Mouse (Mus musculus) Patski (cell line): Measurements from ENCODE around the gene Kiss1r. TPM values are rescaled to one million over a fixed set of nuclear protein-coding genes. Genes with fewer than 3 reads are reported as not detected.
A peak's percentile ranks its signal among the peaks of the same experiment; 100 is the strongest.
"Not testable (repeated sequence)": the region's sequence is repeated elsewhere in the genome, so short reads cannot be mapped to it uniquely, and the experiment has no call there.

Source experiments
- ATAC-seq: fragments of 100-300 bp; one replicate; pipeline ENCODE4 v1.8.0; 2021
- CTCF ChIA-PET: fragments of 350-600 bp; sonication (Branson Sonifier 250); formaldehyde crosslinking; loops from one replicate; lab custom pipeline; 2022; ENCODE audit warnings: inconsistent platforms; lab: Charles Lee
- POLR2A ChIA-PET: fragments of 350-600 bp; sonication (Branson Sonifier 250); formaldehyde crosslinking; loops from one replicate; lab custom pipeline; 2022; ENCODE audit warnings: antibody characterized with exemption, inconsistent platforms; lab: Charles Lee
- DNase-seq: peaks from one replicate; pipeline ENCODE4 v3.0.0-alpha.2; 2011; ENCODE audit warnings: low read depth, low spot score
- H3K27me3 ChIP-seq: fragments of 371-371 bp; one replicate; pipeline ENCODE4 v1.5.1; 2021
- CTCF ChIP-seq: fragments of 100-300 bp; IDR thresholded peaks from one replicate; pipeline ENCODE4 v1.5.1; 2021
- in situ Hi-C: fragments of 300-500 bp; cut with MboI; formaldehyde crosslinking; loops from 3 replicates; pipeline ENCODE4 v1.11.1; 2018; ENCODE audit warnings: low pct_unique_long_range_greater_than_20kb, mixed read lengths
- polyA plus RNA-seq: library from polyadenylated mRNA; unstranded; gene quantifications from one replicate; pipeline ENCODE4 v1.2.3, GENCODE M21; 2021

Gene Kiss1r
- polyA plus RNA-seq, 1 experiment from 2014 or later: 2.1 TPM

DNA sequence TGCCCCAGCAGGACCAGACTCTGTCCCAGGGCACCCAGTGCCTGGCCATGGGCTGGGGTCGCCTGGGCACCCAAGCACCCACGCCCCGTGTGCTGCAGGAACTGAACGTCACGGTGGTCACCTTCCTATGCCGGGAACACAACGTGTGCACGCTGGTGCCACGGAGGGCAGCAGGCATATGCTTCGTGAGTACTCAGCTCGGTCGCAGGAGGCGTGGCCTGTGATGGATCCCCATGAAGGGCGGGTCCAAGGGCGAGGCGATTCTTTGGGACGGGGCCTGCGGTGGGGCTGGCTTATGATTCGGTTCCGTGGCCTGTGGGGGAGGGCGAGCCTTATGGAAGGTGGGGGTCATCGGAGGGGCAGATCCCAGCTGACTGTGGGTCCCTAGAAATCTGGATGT is 34.8 kb upstream of the Kiss1r start:
- POLR2A ChIA-PET: no interaction called here
- DNase-seq: no peak
- no peak for TF ChIP-seq CTCF
- no peaks in the 10 kb centered on the region for H3K27me3 ChIP-seq
- no peak for ATAC-seq
- CTCF ChIA-PET: no interaction called here
- in situ Hi-C loops: loop anchor here (5.0 kb wide), 2 partner anchors 40 to 75 kb away; partner anchors contain the start of gene R3hdm4

DNA sequence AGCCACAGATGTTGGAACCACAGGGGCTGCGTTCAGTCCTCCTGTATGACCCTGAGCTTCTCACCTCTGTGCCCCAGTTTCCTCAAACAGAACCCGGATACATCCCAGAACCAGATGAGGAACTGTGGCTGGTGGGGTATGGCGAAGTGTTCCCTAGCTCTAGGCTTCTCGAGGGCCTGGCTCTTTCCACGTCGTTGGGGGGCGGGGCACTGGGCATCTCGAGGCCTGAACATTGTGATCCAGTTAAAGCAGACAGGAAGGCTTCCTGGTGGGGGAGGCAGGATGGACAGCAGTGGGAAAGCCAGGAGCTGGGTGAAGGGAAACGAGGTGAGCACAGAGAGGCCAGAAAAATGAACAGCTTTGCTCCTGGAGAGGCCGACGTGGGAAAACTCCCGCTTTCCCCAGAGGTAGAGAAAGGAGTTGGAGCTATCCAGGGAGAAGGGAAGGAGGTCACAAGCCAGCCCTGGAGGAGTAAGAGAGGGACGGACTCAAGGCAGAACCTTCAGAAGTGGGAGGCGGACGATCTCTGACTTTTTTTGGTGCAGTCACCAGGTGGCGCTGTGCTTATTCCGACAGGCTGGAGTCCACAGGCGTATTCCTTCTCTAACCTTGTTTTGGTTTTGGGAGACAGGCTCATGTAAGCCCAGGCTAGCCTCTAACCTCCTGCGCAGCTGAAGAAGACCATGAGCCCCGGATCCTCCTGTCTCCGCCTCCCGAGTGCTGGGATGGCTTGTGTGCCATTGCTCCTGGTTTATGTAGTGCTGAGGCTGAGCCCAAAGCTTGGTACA is 33.3 kb upstream of the Kiss1r start:
- in situ Hi-C loops: loop anchor here (5.0 kb wide), 2 partner anchors 39 to 74 kb away; partner anchors contain the start of gene R3hdm4
- no peak for TF ChIP-seq CTCF

DNA sequence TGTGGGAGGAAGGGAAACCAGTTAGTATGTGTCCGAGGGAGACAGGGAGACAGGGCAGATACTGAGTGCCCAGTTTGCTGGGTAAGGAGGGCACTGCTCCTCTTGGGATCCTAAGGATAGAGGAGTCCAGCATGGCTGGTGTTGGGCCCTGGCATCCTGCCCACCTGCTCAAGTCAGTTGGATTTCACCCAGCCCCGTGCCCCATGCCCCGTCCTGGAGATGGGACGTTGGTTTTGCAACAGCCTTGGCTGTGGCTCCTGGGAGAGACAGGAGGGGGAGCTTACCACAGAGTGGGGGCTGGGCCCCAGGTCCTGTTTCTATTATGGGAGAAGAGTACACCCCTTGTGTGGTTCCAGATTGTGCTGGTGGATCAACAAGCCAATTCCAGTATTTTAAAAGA is 32.3 kb upstream of the Kiss1r start:
- DNase-seq (no peak), ATAC-seq (no peak)
- ChIA-PET CTCF (interaction anchor here (0.8 to 2.1 kb wide), 11 partner anchors 11 to 79 kb away, joined by 3 to 15 read pairs (median 6); partner anchors contain the start of genes Gm26602 and Med16), POLR2A (no interaction called here)
- in situ Hi-C loops: loop anchor here (5.0 kb wide), 2 partner anchors 38 to 73 kb away; partner anchors contain the start of gene R3hdm4
- no peak for TF ChIP-seq CTCF
- no peaks in the 10 kb centered on the region for H3K27me3 ChIP-seq

More for the DNA sequence above, 33.3 kb upstream of the Kiss1r start:
- DNase-seq (no peak), ATAC-seq (peak; percentile 29)
- ChIA-PET CTCF (interaction anchor here (0.7 to 2.1 kb wide), 21 partner anchors 10 to 80 kb away, joined by 3 to 15 read pairs (median 4); partner anchors contain the start of genes Gm26602 and Med16), POLR2A (interaction anchor here (1.1 kb wide), 1 partner anchor 28 kb away, joined by 3 read pairs; no protein-coding TSS in a partner anchor)
- no peaks in the 10 kb centered on the region for H3K27me3 ChIP-seq

DNA sequence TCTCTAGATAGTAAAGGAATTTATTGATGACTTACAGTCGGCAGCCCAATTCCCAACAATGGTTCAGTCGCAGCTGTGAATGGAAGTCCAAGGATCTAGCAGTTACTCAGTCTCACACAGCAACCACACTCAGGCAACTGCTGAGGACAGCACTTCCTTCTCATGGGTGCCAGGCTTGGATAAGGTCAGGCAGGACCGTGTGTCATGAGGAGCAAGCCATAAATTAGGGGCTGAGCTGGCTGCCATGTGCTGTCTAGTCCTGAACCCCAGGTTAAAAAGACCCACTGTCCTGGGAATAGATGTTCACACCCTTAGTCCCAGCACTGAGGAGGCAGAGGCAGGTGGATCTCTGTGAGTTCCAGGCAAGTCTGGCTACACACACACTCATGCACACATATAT is 31.8 kb upstream of the Kiss1r start:
- ATAC-seq, POLR2A ChIA-PET, H3K27me3 ChIP-seq, DNase-seq: not testable (repeated sequence)
- CTCF ChIA-PET: interaction anchor here (1.3 to 2.0 kb wide), 3 partner anchors 10 to 55 kb away, joined by 3 to 7 read pairs (median 6); no protein-coding TSS in a partner anchor
- in situ Hi-C loops: loop anchor here (5.0 kb wide), 2 partner anchors 37 to 72 kb away; partner anchors contain the start of gene R3hdm4

DNA sequence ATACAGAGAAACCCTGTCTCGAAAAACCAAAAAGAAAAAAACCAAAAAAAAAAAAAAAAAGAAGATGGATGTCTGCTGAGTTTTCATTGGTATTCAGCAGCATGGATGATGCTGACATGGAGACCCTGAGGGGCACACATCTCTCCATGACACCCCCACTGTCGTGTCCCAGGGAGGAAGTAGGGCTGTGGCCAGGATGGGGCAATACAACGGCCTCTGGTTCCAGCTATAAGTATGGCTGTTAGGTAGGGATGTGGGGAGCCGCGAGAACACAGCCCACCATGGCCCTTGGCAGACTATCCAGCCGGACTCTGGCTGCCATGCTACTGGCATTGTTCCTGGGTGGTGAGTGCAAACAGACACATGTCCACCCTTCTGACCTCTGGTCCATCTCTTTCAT is 30.7 kb upstream of the Kiss1r start, which contains the start of gene Elane:
Gene Elane (plus strand): TSS at position 194 of the 400 bp plus-strand sequence.
- ATAC-seq: no peak
- ChIA-PET CTCF (no interaction called here), POLR2A (no interaction called here)
- H3K27me3 ChIP-seq: no peaks in the 10 kb centered on the region
- in situ Hi-C loops: no loop called here
- no peak for DNase-seq
- no peak for TF ChIP-seq CTCF

DNA sequence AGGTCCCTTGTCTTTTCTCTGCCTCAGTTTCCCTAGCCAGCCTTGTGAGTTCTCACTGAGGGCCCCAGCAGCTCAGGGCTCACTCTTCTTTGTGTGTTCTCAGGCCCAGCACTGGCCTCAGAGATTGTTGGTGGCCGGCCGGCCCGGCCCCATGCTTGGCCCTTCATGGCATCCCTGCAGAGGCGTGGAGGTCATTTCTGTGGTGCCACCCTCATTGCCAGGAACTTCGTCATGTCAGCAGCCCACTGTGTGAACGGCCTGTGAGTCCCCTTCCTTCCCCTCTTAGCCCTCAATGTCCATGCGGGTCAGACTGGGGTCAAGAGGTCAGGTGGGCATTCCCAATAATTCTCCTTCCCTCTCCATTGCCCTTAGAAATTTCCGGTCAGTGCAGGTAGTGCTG is 30.2 kb upstream of the Kiss1r start:
- TF ChIP-seq CTCF: no peak
- in situ Hi-C loops: no loop called here
- ATAC-seq: no peak
- ChIA-PET POLR2A (no interaction called here), CTCF (no interaction called here)
- no peaks in the 10 kb centered on the region for H3K27me3 ChIP-seq
- DNase-seq: no peak

DNA sequence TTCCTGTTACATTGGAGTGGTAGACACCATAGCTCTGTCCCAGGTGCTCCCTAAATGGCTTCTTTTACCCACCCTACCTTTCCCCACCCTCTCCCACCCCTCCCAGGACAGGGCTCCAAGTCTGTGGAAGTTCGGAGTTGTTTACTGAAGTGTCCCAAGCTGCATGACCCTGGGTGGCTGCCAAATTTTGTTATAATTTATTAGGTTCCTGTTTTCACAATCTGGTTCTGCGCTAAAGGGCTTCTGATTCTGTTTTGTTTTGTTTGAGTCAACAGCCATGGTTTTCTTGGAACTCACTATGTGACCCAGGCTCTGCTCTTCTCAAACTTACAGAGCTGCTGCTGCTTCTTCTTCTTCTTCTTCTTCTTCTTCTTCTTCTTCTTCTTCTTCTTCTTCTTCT is 27.4 kb upstream of the Kiss1r start:
- no peaks in the 10 kb centered on the region for H3K27me3 ChIP-seq
- ChIA-PET POLR2A (interaction anchor here (0.8 kb wide), 1 partner anchor 20 kb away, joined by 4 read pairs; the partner anchor contains the start of gene Med16), CTCF (no interaction called here)
- TF ChIP-seq CTCF: no peak
- ATAC-seq (no peak), DNase-seq (no peak)
- in situ Hi-C loops: no loop called here

DNA sequence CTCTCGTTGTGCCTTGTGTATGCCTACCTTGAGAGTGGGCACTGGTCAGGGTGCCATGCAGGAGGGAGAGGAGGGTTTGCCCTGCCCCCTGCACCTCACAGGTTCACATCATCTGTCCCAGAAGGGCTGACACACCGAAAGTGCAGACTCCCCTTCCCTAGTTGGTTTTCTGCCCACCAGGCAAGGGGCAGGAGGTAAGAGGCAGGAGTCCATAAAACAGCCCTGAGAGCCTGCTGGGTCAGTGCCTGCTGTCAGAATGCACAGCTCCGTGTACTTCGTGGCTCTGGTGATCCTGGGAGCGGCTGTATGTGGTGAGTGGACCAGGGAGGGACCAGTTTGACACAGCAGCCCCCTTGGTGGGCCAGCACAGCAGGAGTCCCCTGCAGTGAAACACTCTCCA is 26.1 kb upstream of the Kiss1r start, which contains the start of gene Cfd:
Gene Cfd (plus strand): TSS at position 184 of the 400 bp plus-strand sequence.
- in situ Hi-C loops: no loop called here
- CTCF ChIA-PET: interaction anchor here (0.9 kb wide), 1 partner anchor 11 kb away, joined by 3 read pairs; no protein-coding TSS in a partner anchor
- POLR2A ChIA-PET: no interaction called here
- no peaks in the 10 kb centered on the region for H3K27me3 ChIP-seq
- no peak for DNase-seq
- ATAC-seq: no peak
- no peak for TF ChIP-seq CTCF

DNA sequence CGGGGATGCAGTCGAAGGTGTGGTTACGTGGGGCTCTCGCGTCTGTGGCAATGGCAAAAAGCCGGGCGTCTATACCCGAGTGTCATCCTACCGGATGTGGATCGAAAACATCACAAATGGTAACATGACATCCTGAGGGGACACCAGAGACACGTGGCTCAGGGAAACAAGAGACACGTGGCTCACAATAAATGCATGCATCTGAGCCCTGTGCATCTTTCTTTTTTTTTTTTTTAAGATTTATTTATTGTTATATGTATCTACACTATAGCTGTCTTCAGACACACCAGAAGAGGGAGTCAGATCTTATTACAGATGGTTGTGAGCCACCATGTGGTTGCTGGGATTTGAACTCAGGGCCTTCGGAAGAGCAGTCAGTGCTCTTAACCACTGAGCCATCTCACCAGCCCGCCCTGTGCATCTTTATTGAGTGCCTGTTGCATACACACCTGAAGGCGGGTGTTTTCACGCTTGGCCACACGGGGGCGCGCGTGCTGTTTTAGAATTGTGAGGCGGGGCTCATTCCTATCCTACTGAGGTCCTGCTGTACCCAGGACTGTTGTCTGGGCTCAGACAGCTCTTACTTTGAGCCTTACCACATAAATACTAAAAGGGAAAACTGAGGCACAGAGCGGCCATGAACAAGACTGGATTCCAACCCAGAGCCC is 24.2 kb upstream of the Kiss1r start:
- ChIA-PET POLR2A (interaction anchor here (1.0 to 1.3 kb wide), 4 partner anchors 13 to 33 kb away, joined by 4 to 5 read pairs (median 4); no protein-coding TSS in a partner anchor), CTCF (interaction anchor here (1.0 to 2.5 kb wide), 5 partner anchors 9 to 65 kb away, joined by 3 to 11 read pairs (median 8); no protein-coding TSS in a partner anchor)
- H3K27me3 ChIP-seq, in situ Hi-C loops, DNase-seq: not testable (repeated sequence)
- peak; percentile 61 for ATAC-seq

DNA sequence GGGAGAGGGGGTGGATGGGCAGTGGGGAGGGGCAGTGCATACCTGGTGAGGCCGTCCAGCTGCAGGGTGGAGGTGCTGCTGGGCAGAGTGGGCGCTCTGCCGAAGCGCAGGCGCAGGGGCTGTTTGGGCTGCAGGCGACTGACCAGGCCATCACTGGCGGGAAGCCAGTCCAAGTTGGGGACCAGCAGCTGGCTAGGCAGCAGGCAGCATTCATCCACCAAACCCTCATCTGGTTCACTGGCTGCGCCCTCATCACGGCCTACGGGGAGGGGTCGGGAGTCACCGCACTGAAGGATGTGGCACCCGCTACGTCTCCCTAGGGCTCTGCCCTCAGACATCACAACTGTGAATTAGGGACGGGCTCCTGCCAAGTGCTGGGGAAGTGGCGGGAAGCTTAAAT is 20.5 kb upstream of the Kiss1r start:
- ATAC-seq: no peak
- ChIA-PET POLR2A (no interaction called here), CTCF (interaction anchor here (0.9 to 2.0 kb wide), 3 partner anchors 12 to 63 kb away, joined by 3 to 7 read pairs (median 4); no protein-coding TSS in a partner anchor)
- DNase-seq: no peak
- no peak for TF ChIP-seq CTCF
- H3K27me3 ChIP-seq: no peaks in the 10 kb centered on the region
- in situ Hi-C loops: no loop called here
